Mouse (Mus musculus) gastrocnemius, adult 18-20 months (tissue): ENCODE measurements at regions not wholly inside any gene's neighbourhood (a gene's known extent, or its start where the extent isn't known, plus 50 kb on each side); places are given as distances from the start of the nearest gene placed in this dataset.
"Not testable (repeated sequence)": the region's sequence is repeated elsewhere in the genome, so short reads cannot be mapped to it uniquely, and the experiment has no call there.

Experiments used
- DNase-seq: peaks from one replicate; pipeline ENCODE4 v3.0.0; 2021; ENCODE audit warnings: low spot score

DNA sequence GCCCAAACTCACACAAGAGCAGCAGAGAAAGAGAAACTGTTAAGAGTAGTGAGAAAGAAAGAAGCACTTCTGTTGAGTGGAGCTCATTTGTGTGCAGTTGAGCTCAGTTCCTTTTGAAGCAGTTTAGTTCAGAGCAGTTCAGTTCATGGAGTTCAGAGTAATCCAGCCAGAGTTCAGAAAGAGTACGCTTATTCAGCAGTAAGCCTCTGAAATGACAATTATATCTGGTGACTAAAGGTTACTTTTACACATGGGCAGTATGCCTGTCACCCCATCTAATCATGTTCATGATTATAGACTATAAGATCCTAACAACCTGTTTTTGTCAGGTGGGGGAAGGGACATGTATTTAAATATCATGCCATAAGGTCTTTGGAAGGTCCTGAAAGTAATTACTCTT lies 333.9 kb upstream of the Klf6 start:
- no peak for DNase-seq

DNA sequence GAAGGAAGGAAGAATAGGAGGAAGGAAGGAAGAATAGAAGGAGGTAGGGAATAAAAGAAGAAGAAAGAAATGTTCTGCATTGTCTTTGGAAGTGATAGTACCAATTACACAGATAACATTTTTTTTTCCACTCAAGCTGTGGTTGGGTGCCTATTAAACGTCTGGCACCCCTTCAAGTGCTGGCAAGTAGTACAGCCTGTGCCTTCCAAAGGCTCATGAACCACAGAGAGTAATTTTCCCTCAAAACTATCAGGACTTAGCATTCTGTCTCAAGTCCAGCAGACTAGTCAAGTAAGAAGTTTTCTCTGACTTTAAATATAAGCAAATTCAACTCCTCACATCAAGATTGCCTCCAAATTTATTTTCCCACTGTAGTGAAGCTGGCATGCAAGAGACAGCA lies 321.0 kb upstream of the Klf6 start:
- no peak for DNase-seq

DNA sequence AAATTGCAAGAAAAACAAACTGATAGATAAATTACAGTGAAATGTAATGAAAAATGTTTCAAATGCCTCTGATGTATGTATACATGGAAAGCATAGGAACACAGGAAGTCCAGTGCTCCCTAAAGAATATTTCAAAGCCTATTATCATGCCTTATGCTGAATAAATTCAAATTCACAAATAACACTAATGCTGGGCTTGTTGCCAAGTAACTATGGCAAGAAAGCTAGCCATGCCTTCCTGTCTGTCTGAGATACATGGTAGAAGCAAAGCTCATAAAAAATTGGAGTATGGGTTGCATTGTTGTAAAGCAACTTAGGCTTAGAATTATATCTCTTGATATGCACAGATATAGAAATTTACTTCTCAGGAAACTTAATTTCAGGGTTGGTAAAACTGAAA lies 315.8 kb upstream of the Klf6 start:
- no peak for DNase-seq

DNA sequence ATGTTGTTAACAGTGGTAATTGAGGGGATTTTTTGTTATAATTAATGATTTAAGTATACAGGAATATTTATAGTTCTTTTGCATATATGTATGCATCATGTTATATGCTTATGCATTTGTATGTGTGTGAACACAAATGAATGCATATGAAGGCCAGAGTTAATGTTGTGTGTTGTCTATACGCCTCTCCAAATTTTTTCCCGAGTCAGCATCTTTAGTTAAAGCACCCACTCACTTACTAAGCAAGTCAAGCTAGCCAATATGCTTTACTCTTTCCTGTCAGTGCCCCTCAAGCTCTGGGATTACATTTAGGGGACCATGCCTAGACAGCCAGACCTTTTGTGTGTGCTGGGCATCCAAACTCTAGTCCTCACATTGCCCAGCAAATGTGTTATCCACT lies 315.3 kb upstream of the Klf6 start:
- no peak for DNase-seq

DNA sequence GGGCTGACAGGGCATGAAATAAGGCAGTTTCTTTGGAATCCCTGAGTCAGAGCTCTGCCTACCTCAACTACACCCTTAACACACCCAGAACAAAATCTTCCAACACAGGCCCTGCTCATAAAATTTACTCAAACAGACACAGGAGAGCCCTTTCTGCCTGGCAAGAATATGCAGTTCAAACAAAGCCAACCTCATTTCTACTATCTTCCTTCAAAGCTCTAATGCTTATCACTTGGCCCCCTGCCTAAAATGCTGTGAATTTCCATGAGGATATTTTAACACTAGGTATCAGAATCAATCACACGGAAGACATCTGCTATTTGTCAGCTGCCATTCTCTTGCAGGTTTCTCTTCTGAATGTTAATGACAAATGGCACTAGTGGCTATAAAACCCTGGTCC lies 314.3 kb upstream of the Klf6 start:
- no peak for DNase-seq

DNA sequence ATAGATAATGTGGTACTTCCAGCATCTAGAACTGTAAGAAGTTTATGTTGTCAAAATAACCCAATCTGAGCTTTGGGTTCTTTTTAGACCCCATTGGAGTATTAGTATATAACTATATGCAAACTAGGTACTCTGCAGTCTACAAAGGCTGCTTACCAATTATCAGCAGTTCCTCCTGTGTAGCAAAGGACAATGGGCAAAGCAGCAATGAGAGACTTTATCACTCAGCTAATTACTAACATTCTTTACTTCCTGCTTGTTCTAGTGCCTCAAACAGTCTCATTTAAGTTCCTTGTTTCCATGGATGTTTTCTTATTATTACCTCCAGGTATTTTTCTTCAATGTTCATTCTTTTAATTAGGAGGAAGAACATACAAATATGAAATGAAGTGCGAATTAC lies 312.5 kb upstream of the Klf6 start:
- no peak for DNase-seq

DNA sequence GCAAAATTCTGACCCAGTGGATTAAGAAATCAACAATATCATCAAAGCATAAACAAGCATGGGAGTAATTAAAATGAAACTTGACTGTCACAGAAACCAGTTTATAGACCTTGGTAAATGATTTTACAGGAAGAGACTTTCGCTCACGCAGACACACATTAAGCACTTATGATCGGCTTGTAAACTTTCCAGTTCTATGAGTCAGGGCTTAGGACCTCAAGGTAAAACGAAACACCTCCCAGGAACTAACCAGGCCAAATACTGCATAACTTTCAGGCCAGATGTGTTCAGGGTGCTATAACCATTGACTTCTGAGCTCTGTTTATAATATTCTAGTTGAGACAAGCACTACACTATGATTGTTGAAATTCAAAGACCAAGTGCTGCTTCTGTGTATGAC lies 312.1 kb upstream of the Klf6 start:
- DNase-seq = no peak

DNA sequence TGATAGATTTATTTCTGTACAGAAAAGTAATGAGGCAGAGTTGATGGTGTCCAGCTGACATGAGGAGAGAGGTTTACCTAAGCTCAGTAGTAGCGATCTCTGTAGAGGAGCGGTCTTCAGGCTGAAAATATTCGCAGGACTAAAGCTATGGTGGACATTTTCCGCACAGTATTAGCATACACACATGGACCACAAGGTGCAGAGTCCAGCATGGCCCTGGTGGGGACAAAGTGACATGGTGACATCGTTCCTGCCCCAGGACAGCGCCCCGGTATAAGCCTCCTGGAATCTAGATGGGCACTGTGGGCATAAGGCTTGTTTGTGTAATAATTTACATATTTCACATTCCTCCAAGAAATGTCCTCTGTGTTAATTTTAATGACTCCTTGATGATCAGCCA lies 311.5 kb upstream of the Klf6 start:
- no peak for DNase-seq

DNA sequence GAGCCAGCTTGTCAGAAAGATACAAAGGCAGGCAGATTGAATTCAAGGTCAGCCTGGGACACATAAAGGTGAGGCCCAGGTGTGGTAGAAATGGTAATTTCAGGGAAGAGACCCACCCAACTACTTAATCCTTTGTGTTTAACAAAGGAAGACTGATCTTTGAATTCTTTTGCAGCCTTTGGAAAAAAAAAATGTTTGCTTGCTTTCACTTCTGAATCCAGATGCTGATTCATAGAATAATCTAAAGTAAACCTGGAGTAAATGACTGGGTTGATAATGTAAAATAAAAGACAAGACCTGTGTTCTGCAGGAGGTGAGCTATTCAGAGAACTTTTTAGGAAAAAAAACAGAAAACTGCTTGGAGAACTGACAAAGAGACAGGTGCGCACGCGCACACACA lies 310.9 kb upstream of the Klf6 start:
- no peak for DNase-seq

DNA sequence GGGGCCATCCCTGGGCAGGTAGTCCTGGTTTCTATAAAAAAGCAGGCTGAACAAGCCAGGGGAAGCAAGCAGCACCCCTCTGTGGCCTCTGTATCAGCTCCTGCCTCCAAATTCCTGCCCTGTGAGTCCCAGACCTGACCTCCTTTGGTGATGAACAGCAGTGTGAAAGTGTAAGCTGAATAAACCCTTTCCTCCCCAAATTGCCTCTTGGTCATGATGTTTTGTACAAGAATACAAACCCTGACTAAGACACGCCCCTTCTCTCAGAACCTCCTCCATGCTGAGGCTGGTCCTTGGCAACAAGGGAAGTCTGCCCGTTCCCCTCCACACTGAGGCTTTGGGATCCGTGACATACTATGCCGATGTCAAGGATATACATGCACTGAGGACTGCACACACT lies 310.2 kb upstream of the Klf6 start:
- no peak for DNase-seq

DNA sequence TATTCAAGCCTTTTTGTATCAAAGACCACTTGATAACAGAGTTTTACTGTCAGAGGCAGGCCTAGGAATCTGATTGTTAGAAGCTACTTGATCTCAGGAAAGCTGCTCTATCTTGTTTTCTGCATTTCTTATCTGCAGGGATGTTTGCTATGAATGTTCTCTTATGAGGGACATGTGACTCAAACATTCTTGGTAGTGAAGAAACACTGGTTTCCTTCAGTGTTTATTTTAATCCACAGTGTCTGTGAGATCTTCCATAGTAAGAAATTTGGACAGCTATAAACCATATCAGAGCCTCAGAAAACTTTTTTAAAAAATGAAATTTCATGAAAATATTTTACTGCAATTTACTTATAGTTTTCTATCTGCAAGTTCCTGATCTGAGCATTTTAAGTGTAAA lies 307.8 kb upstream of the Klf6 start:
- no peak for DNase-seq

DNA sequence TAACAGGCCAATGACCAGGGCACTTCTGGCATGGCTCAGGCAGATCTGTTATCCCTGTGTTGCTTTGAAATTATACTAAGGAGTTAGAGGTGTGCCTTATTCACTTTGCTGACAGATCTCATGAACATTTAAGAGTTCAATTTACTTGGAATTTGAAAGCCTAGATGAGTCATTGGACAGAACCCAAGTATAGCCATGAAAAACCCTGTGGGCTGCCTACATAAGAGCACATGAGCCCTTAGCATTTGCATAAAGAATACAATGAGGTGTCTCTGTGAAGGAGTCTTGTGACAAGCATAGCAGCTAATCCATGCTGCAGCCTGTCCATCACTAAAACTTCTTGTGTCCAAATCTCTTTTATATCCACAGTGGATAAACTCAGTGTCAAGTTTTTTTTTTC lies 303.2 kb upstream of the Klf6 start:
- DNase-seq = no peak

DNA sequence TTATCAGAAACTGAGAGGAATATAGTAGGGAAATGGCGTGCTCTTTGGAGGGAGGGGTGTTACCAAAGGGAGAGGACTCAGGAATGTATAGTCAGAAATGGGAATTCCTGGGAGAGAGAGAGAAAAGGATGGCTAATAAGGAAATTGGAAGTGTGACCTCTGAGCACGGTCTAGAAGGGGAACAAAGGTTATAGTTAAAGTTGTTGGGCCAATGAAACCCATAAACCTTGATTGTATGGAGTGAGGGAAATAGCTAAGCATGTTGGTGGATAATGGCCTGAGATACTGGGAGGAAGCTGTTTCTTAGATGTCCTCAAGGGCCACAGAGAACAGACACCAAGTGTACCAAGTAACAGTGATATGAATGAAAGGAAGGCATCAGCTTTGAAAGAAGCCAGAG lies 294.8 kb upstream of the Klf6 start:
- no peak for DNase-seq

DNA sequence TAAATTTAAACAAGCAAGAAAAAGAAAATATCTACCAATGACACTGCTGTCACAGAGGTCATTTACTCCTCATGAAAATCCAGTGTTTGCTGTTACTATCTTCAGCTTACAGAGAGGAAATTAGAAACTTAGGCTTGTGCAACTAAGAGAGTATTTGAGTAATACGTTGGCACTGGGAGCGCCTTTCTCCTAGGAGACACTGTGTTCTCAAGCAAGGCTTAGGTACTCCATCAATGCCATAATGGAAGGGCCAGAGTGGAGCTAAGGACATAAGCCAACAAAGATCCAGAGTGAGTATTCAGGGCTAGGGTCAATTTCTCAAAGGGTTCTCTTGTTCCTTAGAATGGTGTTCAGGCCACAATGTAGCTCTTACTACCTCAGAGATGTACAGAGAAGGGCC lies 294.4 kb upstream of the Klf6 start:
- peak; percentile 48 for DNase-seq

DNA sequence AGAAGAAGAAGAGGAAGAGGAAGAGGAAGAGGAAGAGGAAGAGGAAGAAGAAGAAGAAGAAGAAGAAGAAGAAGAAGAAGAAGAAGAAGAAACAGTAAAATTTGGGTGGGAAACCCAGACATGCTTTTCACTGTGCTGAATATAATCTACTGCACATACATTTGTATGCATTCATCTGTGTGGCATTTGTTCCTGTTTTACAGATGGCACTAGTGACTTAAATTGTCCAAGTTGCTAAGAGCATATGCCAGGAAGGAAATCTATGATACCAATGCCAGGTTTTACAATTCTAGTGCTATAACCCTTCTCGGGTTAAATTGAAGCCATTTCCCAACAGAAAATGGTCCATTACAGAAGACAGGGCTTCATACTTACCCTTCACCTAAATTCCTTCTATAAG lies 291.7 kb upstream of the Klf6 start:
- DNase-seq = no peak

DNA sequence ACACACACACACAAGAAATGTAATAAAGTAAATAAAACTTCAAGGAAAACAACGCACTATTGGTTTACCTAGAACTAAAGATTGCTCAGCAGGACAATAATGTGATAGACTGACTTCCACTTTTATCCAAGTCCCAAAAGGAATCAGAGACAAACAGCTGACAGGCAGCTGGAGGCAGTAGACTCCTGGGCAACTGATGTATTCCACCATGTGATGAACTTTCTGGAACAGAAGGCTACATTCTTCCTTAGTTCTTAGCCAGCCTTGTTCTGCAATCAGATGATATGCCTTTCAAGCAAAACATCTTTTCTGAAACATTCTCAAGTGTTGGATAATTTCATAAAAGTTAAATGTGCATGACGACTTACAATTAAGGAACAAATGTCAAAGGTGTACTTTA lies 290.9 kb upstream of the Klf6 start:
- DNase-seq = no peak

DNA sequence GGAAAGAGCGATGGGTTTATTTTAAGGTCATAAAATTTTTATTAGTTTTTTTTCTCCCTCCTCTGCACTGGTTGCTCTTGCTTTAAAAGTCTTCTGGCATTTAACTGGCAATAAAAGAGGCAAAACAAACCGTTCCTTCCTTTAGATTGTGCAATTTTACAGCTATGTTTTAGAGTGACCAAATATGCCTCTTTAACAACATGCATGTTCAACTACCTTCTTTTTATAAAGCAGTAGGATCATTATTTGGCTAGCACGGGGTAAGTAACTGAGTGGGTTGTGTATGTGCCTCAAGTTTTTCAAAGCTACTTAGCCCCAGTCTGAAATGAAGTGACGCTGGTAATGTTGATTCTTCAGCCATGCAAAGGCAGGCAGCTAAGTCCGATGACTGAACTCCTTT lies 284.7 kb upstream of the Klf6 start:
- no peak for DNase-seq

DNA sequence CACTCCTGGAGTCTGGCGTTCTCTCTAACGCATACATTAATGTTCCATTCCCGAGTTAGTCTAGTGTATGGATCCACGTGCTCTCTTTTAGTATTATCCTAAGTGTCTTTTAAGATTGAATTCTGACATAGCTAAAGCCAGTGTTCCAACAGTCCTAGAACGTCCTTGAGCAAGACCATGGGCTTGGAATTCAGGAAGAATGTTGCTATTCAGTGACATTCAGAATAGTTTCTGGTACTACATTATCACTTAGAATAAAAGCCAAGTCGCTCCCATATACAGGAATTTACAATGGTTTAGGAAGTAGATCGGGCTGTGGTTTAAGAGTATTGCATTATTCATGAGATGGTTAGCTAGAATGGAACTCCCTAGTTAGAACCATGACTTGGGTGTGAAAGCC lies 277.6 kb upstream of the Klf6 start:
- DNase-seq = not testable (repeated sequence)

DNA sequence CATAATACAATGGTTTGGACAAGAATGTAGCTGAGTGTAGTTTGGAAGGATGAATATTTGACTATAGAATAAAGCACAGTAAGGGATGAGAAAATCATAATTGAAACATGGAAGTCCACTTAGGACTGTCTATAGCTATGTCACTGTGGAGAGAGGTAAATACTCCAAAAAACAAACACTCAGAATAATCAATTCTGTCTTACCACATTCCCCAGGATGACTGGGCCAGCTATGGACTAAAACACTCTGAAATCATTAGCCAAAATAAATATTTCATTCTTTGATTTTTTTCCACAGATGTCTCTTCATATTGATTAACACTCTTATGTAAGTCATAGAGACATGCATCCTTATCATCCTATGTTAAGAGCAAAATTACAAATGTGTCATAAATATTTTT lies 274.1 kb upstream of the Klf6 start:
- no peak for DNase-seq

DNA sequence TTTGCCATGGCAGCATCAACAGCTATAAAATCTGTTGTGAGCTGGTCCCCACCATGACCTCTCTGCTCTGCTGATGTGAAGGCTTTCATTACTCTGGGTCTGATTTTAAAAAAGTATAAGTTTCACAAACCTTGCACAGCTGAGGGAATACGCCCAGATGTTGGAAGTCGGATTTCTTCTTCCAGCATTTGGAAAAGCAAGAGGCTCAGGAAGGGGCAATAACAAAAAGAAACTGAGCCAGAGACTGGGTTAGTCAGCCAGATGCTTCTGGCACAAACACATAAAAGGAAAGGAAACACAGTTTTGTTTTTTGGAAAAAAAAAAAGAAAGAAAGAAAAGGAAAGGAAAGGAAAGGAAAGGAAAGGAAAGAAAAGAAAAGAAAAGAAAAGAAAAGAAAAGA lies 270.0 kb upstream of the Klf6 start:
- DNase-seq = peak; percentile 53

DNA sequence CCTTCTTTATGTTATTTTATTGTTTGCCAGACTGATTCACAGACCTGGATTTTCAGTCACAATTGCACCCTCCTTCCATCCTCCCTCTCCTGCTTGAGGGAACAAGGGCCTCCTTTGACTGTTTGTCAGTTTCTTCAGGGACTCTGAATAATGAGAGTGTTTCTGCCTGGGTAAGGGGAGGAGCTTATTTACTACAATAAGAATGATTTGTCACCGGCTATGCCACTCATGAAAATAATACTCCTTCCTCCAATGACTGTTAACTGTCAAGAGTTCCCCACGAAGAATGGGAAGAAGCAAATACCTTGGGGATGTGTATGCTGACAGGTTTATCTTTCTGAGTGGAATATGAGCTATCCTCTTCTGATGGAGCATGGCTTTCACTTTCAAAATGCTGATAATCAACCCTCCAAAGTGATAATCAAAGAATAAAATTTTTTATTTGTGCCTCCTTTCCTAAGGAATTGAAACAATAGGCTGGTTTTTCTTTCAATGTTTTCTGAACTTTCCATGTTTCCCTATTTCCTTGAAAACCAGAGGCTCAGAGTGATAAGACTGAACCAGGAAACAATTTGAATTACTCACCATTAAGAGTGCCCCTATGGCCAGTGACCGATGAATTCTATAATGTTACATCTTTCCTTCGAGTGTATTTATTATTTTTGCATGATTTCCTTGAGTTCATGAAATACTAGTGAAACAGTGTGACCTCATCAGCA lies 269.3 kb upstream of the Klf6 start:
- DNase-seq = no peak

DNA sequence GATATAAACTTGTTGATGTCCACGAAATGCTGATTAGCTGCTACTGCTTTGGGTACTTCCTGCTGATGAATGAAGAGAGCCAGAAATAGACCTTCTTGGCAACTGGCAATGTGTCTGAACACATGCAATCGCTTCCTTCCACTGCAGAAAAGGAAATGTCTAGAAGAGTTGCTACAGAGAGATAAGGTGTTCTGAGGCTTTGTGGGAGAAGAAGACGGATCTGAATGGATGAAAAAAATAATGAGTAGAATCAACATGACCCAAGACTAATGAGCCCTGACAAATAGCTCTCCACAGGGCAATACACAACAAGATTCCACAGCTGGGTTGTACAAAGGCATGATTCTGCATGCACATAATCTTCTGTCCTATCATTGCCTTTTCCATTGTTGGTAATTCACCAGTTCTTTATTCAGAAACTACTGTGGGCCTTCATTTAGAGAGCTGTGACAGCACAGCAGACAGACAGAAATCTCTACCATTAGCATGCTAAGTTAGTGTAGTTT lies 268.7 kb upstream of the Klf6 start:
- DNase-seq = peak; percentile 44

DNA sequence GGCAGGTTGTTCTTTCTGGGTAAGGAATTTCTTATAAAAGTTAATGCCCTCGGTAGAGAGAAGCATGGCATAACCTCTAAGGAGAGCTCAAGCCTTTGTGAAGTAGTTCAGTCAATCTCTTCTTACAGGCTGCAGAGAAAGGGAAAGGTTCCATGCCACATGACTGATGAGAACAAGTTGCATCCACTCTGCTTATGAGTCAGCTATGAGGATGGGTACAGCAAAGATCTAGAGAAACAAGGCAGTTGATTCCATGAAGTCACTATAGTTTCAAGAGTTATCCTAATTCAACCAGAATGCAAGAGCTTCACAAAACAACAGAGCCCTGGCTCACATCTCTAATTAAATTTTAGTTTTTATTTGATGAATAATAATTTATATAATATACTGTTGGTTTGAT lies 259.6 kb upstream of the Klf6 start:
- DNase-seq = no peak
